Mouse (Mus musculus) heart, adult 2 months (tissue): ENCODE results near the gene 1700011L22Rik. TPM values are rescaled to one million over a fixed set of nuclear protein-coding genes. Genes with fewer than 3 reads are reported as not detected.

ENCODE experiments used
- DNase-seq, 2 experiments: peaks; one replicate each; pipeline ENCODE4 v3.0.0; 2021
- H3K27ac ChIP-seq: fragments of 200-600 bp; 2 replicates; pipeline ENCODE4 v1.8.1; 2022
- H3K27me3 ChIP-seq: fragments of 200-500 bp; 2 replicates; pipeline ENCODE4 v1.6.1; 2012; ENCODE audit warnings: mild to moderate bottlenecking, low read length, inconsistent platforms, mixed read lengths; ENCODE audit not compliant: control insufficient read depth, insufficient read depth
- H3K36me3 ChIP-seq: fragments of 200-500 bp; 2 replicates; pipeline ENCODE4 v1.6.1; 2012; ENCODE audit warnings: low read length, inconsistent platforms; ENCODE audit not compliant: control insufficient read depth, insufficient read depth
- H3K4me1 ChIP-seq: fragments of 200-500 bp; 2 replicates; pipeline ENCODE4 v1.6.1; 2011; ENCODE audit warnings: low read length; ENCODE audit not compliant: control insufficient read depth, insufficient read depth
- H3K4me3 ChIP-seq: fragments of 200-600 bp; 2 replicates; pipeline ENCODE4 v1.8.1; 2022
- H3K79me2 ChIP-seq: fragments of 200-500 bp; replicated peaks from 2 replicates; pipeline ENCODE4 v1.6.1; 2012; ENCODE audit warnings: mild to moderate bottlenecking, inconsistent platforms, low read length, moderate library complexity, mixed read lengths; ENCODE audit not compliant: control insufficient read depth, insufficient read depth
- H3K9ac ChIP-seq: fragments of 200-500 bp; 2 replicates; pipeline ENCODE4 v1.6.1; 2012; ENCODE audit warnings: low read depth, mild to moderate bottlenecking, control low read depth, inconsistent platforms, low read length, mixed read lengths
- CTCF ChIP-seq: fragments of 200-600 bp; IDR thresholded peaks from 2 replicates; pipeline ENCODE4 v1.8.1; 2022; ENCODE audit warnings: antibody characterized with exemption, mild to moderate bottlenecking, moderate library complexity
- EP300 ChIP-seq: fragments of 200-500 bp; IDR thresholded peaks from 2 replicates; pipeline ENCODE4 v1.6.1; 2011; ENCODE audit warnings: low read depth, low read length, control low read depth; ENCODE audit not compliant: insufficient read depth
- POLR2A ChIP-seq: fragments of 200-500 bp; IDR thresholded peaks from 2 replicates; pipeline ENCODE4 v1.6.1; 2011; ENCODE audit warnings: mild to moderate bottlenecking, low read depth, low read length, control low read depth; ENCODE audit not compliant: insufficient read depth
- WGBS: fragments of 180-500 bp; shearing (Covaris S2); methylation state at CpG from one replicate; pipeline ENCODE4 v1.1.7; 2018; 5-methylcytosine and 5-hydroxymethylcytosine counted together
- intact Hi-C: fragments of 180-260 bp; cut with DNase I; formaldehyde crosslinking; loops from one replicate; pipeline ENCODE4 v1.15.1; 2025
- polyA plus RNA-seq: library from polyadenylated mRNA; depleted of rRNA; stranded (reverse); fragments of >200 nt; gene quantifications from 2 replicates; pipeline ENCODE4 v1.2.3, GENCODE M21; 2012
- total RNA-seq, 2 experiments: library from RNA; stranded (reverse); gene quantifications; 2 replicates each; pipeline ENCODE4 v1.2.3; 2021

1700011L22Rik gene
- total and polyA plus RNA-seq, 3 experiments: not detected

DNA sequence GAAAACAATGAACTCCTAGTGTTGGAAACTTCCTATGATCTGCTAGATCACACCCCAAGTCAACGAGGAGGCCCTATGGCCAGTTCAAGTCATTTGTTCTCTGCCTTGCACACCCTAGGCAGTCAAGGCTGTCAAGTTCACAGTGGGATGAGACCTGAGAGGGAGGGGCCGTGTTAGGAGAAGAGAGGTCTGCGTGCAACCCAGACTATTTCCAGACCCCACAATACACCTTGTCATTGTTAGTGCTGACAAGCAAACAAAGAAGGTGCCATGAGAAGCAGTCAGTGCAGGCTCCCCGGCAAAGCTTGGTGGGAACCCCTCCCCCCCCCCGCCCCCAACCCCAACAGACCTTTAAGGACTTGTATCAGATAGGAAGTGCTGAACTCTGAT lies 25.6 kb downstream of the 1700011L22Rik start:
- intact Hi-C loops: loop anchor here (5.0 kb wide), 1 partner anchor 930 kb away; no protein-coding TSS in a partner anchor
- H3K9ac ChIP-seq: no peak overlapping the region
- no peaks in the 10 kb centered on the region for H3K79me2 ChIP-seq
- H3K36me3 ChIP-seq: no peaks in the 10 kb centered on the region
- TF ChIP-seq POLR2A (no peak), CTCF (no peak), EP300 (no peak)
- H3K4me3 ChIP-seq: no peak overlapping the region
- no peak overlapping the region for H3K27ac ChIP-seq
- no peak for DNase-seq
- WGBS: 68% methylated on average over 5 of the region's 5 CpGs
- no peaks in the 10 kb centered on the region for H3K27me3 ChIP-seq
- no peaks in the 10 kb centered on the region for H3K4me1 ChIP-seq

- intact Hi-C loops: loop anchor here (5.0 kb wide), 1 partner anchor 930 kb away; no protein-coding TSS in a partner anchor
- H3K9ac ChIP-seq: no peak overlapping the region
- no peak for TF ChIP-seq CTCF
- no peak overlapping the region for H3K27ac ChIP-seq
- H3K4me1 ChIP-seq: no peaks in the 10 kb centered on the region
- H3K4me3 ChIP-seq: no peak overlapping the region
- no peaks in the 10 kb centered on the region for H3K27me3 ChIP-seq
- no peak for DNase-seq
- H3K79me2 ChIP-seq: no peaks in the 10 kb centered on the region
- H3K36me3 ChIP-seq: no peaks in the 10 kb centered on the region
- WGBS: 45% methylated on average over 5 of the region's 5 CpGs
Measured at GRCm38 (mm10) chr8:79222106-79222751, 26.1 kb downstream of the 1700011L22Rik start.

GRCm38 (mm10) chr8:79211630-79212029 lies 36.7 kb downstream of the 1700011L22Rik start:
- 57% methylated on average over 9 of the region's 9 CpGs for WGBS
- no peaks in the 10 kb centered on the region for H3K27me3 ChIP-seq
- H3K4me1 ChIP-seq: peaks cover 12% of the 10 kb centered on the region
- DNase-seq: no peak
- no peak overlapping the region for H3K9ac ChIP-seq
- no peaks in the 10 kb centered on the region for H3K79me2 ChIP-seq
- no peak overlapping the region for H3K4me3 ChIP-seq
- H3K27ac ChIP-seq: no peak overlapping the region
- intact Hi-C loops: no loop called here
- peaks cover 4% of the 10 kb centered on the region; the same call in 1 of the 2 replicates for H3K36me3 ChIP-seq
- no peak for TF ChIP-seq CTCF
- no peak for TF ChIP-seq EP300
- no peak for TF ChIP-seq POLR2A

DNA sequence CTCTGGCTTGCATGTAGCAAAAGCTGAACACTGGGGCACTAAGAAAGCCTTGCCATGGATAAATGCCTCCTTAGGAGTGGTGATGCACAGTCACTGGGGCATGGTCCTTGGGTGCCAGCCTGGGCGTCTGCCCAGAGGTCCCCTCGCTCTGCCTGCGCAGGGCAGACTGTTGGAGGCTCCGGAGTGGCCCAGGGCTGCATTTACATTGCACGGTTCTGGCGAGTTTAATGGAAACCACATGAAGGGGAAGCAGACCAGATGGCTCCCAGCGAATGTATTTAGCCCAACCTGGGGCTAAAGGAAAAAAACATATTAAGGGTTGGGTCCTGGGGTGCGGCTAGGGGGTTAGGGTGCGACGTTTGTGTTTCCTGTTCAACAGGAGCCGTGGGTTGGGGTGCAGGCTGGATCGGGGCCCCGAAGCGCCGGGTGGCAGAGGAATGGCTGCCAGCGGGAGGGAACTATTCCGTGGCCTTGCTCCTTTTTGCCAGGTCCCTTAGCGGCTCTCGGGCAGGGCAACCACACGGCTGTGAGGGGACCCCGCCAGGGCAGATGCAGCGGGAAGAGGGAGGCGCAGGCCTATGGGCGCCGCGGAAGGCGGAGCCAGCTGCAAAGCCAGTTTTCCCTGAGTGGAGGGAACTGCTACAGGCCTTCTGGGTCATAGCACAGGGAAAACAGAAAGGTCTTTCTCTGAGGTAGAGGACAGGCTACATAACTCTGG lies 38.6 kb downstream of the 1700011L22Rik start:
- Histone ChIP-seq H3K36me3 (peaks cover 4% of the 10 kb centered on the region; the same call in 1 of the 2 replicates), H3K27me3 (no peaks in the 10 kb centered on the region), H3K9ac (peak overlapping the region; percentile 63), H3K4me3 (peak overlapping the region; percentile 37), H3K79me2 (no peaks in the 10 kb centered on the region), H3K4me1 (peaks cover 12% of the 10 kb centered on the region), H3K27ac (peak overlapping the region; percentile 76)
- peak; percentile 61 to 63 for DNase-seq
- intact Hi-C loops: loop anchor here (5.0 kb wide), 2 partner anchors 63 to 83 kb away; partner anchors contain the start of gene Mmaa
- WGBS: 8% methylated on average over 27 of the region's 27 CpGs
- TF ChIP-seq EP300 (no peak), POLR2A (peak; percentile 50), CTCF (no peak)

- no peaks in the 10 kb centered on the region for H3K27me3 ChIP-seq
- H3K4me1 ChIP-seq: peaks cover 12% of the 10 kb centered on the region
- intact Hi-C loops: loop anchor here (5.0 kb wide), 2 partner anchors 63 to 83 kb away; partner anchors contain the start of gene Mmaa
- TF ChIP-seq POLR2A: peak; percentile 51
- 0 out of 2 replicates have a peak, but pooled peaks have one; percentile 38 for TF ChIP-seq EP300
- no peak for TF ChIP-seq CTCF
- peak overlapping the region; percentile 63 for H3K9ac ChIP-seq
- WGBS: 8% methylated on average over 15 of the region's 15 CpGs
- peak overlapping the region; percentile 76 for H3K27ac ChIP-seq
- DNase-seq: peak; percentile 39 to 52
- peak overlapping the region; percentile 37; the same call in 1 of the 2 replicates for H3K4me3 ChIP-seq
- peaks cover 4% of the 10 kb centered on the region; the same call in 1 of the 2 replicates for H3K36me3 ChIP-seq
- no peaks in the 10 kb centered on the region for H3K79me2 ChIP-seq
Measured at GRCm38 (mm10) chr8:79208691-79209640, 39.4 kb downstream of the 1700011L22Rik start.
